Mouse (Mus musculus): ENCODE results near the gene Stpg4. TPM values are rescaled to one million over a fixed set of nuclear protein-coding genes. Genes with fewer than 3 reads are reported as not detected.

The Stpg4 gene
- total RNA-seq, 2 experiments from 2014 or later = not detected

GRCm38 (mm10) chr17:87380681-87381080, 46.9 kb downstream of the Stpg4 start:
- intact Hi-C loops (cut with DNase I) = no loop called here
- DNase-seq (ENCODE audit: low spot score) = no peak

GRCm38 (mm10) chr17:87379821-87380220, 47.7 kb downstream of the Stpg4 start:
- DNase-seq (ENCODE audit: low spot score) = no peak
- intact Hi-C loops (cut with DNase I) = loop anchor here (5.0 kb wide), 1 partner anchor 43 kb away; no protein-coding TSS in a partner anchor

DNA sequence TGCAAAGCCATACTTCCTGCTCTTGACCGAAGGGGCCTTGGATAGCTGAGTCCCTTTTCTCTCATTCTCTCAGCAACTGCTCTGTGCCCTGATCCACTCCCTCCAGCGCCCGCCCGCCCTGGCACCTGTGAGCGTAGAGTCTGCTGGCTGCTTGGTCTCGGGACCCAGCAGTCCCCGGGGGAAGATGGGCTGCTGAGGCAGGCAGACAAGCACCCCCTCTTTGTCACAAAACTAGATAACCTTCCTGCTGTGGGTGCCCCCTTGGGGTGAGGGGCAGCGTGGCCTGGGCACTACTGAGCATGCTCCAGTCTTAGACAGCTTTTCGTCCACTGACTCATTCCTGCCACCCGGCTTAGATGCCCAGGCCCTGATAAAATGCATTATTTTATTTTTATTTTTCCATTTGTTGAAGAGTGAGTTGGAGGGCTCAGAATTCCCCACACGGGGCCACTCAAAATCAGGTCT, 48.3 kb downstream of the Stpg4 start:
- no peak for DNase-seq (ENCODE audit: low spot score)
- intact Hi-C loops (cut with DNase I) = loop anchor here (5.0 kb wide), 1 partner anchor 42 kb away; no protein-coding TSS in a partner anchor

- DNase-seq (ENCODE audit: low spot score) = peak; percentile 37
- intact Hi-C loops (cut with DNase I) = loop anchor here (5.0 kb wide), 1 partner anchor 41 kb away; no protein-coding TSS in a partner anchor
Observed at GRCm38 (mm10) chr17:87378354-87379159, 49.0 kb downstream of the Stpg4 start.

DNA sequence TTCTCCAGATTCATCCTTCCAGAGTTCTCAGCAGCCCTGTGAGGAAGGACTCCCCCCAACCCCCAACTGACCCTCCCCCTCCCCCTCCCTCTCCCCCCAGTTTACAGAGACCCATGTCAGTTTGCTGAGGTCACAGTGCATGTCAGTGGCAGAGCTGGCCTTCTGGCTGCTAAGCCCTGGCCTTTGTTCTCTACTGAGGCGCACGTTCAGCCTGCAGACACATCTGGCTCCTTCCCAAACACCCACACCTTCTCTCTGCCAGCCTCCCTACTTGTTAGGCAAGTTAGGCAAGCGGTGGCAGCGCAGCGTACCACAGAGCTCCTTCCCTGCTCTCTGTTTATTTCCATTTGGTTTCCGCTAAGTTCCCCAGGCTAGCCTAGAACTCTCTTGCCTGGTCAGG, 50.0 kb downstream of the Stpg4 start:
- DNase-seq (ENCODE audit: low spot score) = no peak
- intact Hi-C loops (cut with DNase I) = loop anchor here (5.0 kb wide), 1 partner anchor 40 kb away; no protein-coding TSS in a partner anchor

DNA sequence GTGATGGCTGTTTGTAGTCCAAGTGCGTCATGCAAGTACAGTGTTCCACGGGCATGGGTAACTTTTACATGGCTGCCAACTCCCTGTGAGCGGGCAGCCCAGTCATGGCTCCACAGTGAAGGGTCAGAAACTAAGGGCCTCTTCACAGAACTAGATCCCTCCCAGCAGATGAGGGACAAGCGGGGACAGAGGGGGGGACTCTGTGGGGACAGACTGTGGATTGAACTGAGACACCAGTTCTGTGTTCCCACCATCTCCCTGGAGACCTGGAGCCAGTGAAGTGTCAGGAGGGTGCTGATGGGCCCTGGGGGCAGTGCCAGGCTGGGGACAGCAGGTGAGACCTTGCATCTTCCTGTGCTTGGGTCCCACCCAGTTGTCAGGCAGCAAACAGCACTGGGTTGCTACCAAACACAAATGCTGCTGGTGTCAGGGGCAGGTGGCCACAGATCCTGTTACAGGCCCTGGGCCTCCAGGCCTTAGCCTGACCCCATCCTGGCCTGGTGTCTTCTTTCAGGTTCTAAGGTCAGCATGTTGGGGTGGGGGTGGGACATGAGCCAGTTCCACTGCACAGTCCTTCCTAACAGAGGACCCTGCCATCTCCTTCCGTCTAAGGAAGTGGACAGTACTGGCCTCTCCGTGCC, 50.6 kb downstream of the Stpg4 start:
- no peak for DNase-seq (ENCODE audit: low spot score)
- intact Hi-C loops (cut with DNase I) = loop anchor here (5.0 kb wide), 1 partner anchor 40 kb away; no protein-coding TSS in a partner anchor

DNA sequence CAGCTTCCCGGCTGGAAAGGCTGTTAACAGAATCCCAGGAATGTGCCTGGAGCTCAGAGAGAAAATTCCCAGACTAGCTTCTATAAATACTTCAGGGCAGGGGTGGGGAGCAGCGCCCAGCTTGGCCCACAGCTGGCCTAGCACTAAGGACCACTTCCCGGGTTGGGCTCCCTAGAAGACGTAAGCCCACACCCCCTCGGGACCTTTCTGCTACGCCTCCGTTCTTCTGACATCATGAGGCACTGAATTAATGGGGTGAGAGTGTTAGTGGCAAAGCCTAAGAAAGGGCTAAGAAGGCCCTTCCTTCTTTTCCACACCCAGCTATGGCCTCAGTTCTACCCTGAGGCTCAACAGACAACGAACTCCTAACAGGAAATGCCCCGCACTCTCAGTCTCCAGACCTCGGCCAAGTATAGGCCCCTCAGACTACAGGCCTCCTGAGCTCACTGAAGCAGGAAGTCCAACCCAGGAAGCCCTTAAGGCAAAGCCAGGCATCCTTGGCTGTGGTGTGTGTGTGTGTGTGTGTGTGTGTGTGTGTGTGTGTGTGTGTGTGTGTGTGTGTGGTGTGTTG, 51.5 kb downstream of the Stpg4 start:
- intact Hi-C loops (cut with DNase I) = loop anchor here (5.0 kb wide), 1 partner anchor 39 kb away; no protein-coding TSS in a partner anchor
- no peak for DNase-seq (ENCODE audit: low spot score)

DNA sequence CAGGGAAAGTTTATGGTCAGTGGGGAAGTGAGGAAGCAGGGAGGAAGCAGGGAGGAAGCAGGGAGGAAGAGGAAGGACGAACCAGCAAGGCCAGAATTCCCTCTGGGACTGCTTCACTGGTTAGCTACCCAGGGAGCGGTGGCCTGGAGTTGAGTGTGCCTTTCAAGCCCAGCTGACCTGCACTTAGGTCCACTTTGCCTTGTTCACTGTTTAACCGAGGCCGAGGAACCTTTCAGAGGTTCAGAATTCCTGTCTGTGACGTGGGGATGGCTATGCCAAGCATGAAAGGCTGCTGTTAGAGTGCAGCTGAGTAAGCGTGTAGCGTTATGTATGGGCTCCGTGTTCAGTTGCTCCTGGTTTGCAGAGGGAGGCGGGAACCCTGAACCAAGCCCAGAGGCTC, 54.2 kb downstream of the Stpg4 start:
- intact Hi-C loops (cut with DNase I) = no loop called here
- no peak for DNase-seq (ENCODE audit: low spot score)

GRCm38 (mm10) chr17:87372189-87372588, 55.4 kb downstream of the Stpg4 start:
- intact Hi-C loops (cut with DNase I) = no loop called here

GRCm38 (mm10) chr17:87369270-87369759, 58.2 kb downstream of the Stpg4 start:
- no peak for DNase-seq (ENCODE audit: low spot score)
- intact Hi-C loops (cut with DNase I) = no loop called here

More at GRCm38 (mm10) chr17:87372189-87372588, 55.4 kb downstream of the Stpg4 start:
- no peak for DNase-seq (ENCODE audit: low spot score)

DNA sequence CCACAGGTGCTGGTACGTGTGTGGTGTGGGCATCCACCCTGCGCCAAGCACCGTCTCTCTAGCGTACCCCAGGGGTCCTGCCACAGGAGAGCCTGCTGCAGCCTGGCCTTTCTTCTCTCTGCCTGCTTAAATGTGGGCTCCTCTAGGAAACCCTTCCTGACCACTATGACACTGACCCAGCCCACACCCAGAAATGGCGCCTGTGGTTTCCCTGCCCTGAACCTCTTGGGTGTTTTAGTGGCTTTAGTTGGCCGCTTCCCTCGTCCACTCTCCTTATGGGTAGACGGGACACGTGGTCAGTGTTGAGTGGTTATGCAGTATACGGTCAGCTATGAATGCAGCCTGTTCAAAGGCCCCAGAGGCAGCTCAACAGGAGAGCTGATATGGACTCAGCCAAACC, 59.1 kb downstream of the Stpg4 start:
- DNase-seq (ENCODE audit: low spot score) = no peak
- intact Hi-C loops (cut with DNase I) = no loop called here

DNA sequence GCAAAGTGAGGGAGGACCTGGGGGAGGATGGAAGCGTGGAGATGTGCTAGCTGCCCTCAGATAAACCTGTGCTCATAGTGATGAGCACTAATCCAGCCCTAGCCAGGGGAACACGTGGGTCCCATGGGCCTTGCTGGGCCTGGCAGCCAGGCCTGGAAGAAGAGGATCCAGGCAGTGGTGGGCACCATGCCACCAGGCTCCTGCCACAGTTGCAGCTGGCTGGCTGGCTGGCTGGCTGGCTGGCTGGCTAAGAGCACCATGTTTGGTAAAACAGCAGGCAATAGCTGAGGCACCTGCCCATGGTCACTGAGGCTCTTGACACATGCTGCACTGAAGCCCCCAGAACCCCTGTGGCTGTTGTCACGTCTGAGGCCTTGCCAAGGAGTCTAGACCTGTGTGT, 59.9 kb downstream of the Stpg4 start:
- DNase-seq (ENCODE audit: low spot score) = peak; percentile 56
- intact Hi-C loops (cut with DNase I) = no loop called here

DNA sequence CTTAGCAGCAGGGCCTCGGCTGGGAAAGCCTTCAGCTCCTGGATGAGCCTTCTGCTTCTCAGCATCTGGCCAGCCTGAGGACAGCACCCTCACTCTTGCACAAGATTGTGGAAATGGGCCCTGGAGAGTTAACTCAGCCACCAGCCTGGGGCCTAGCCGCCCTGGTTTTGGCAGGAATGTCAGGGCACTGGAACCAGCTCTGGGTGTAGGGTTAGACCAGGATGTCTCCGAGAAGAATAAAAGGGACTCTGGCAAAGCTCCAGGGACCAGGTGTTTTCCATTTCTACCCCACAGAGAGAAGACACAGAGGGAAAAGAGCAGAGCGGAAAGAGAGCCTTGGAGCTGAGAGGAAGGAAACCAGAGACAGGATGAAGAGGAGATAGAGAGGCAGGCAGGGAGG, 60.3 kb downstream of the Stpg4 start:
- DNase-seq (ENCODE audit: low spot score) = no peak
- intact Hi-C loops (cut with DNase I) = no loop called here

- intact Hi-C loops (cut with DNase I) = no loop called here
Observed at GRCm38 (mm10) chr17:87366520-87366919, 61.0 kb downstream of the Stpg4 start.

GRCm38 (mm10) chr17:87365268-87365667, 62.3 kb downstream of the Stpg4 start:
- intact Hi-C loops (cut with DNase I) = no loop called here
- DNase-seq (ENCODE audit: low spot score) = no peak

More at GRCm38 (mm10) chr17:87366520-87366919, 61.0 kb downstream of the Stpg4 start:
- DNase-seq (ENCODE audit: low spot score) = no peak

DNA sequence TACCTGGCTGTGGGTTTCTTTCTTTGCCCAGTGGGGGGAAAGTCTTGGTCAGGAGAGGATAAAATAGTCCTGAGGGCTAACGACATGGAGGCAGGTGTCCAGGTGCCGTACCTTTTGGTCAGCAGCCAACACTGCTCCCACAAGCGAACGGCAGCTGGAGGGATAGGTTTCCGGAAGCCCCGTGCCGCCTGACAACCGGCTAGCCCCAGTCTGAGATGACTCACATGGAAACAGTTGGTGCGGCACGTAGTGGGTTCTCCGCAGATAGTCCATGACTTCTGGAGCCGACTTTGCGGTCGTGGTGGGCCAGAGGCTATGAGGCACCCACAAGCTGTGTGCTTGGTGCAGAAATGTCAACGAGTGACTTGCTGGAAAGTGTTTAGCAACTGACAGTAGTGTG, 63.4 kb downstream of the Stpg4 start:
- DNase-seq (ENCODE audit: low spot score) = no peak
- intact Hi-C loops (cut with DNase I) = no loop called here

DNA sequence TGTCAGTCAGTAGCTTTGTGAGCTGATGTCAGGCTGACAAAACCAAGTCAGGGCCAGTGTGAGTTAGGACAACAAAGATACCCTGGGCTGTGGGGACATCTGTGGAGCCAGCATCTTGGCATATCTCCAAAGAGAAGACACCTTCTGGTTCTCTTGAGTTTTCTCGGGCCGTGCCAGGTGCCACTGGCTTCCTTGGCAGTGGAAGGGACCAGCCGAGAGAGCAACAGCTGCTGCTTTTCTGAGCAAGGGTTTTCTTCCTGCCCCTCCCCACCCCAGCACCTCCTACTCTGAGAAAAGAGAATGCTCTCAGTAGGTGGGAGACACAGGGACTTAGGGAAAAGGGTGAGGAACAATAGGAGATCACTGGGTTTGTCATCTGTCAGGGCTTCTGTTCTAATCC, 66.4 kb downstream of the Stpg4 start:
- DNase-seq (ENCODE audit: low spot score) = no peak

DNA sequence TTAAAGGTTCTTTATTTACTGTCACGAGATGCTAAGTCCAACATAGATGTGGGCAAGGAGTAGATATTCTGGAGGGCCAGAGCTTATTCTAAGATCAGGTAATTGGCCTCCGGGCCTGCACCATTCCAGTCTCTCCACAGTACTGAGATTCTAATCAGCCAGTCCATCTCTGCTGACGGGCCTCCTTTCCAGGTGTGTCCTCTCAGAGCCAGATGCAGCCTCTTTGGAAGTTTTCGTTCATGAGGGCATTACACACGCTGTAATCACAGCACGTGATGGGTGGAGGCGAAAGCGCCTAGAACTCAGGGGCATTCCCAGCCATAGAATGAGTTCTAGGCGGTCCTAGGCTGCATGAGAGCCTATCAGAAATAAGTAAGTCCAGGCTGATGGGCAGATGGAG, 70.0 kb downstream of the Stpg4 start:
- intact Hi-C loops (cut with DNase I) = no loop called here

More for the DNA sequence above, 66.4 kb downstream of the Stpg4 start:
- intact Hi-C loops (cut with DNase I) = no loop called here

GRCm38 (mm10) chr17:87356261-87356660, 71.3 kb downstream of the Stpg4 start:
- no peak for DNase-seq (ENCODE audit: low spot score)
- intact Hi-C loops (cut with DNase I) = no loop called here

More for the DNA sequence above, 70.0 kb downstream of the Stpg4 start:
- DNase-seq (ENCODE audit: low spot score) = no peak

- intact Hi-C loops (cut with DNase I) = no loop called here
- no peak for DNase-seq (ENCODE audit: low spot score)
Observed at GRCm38 (mm10) chr17:87355456-87355855, 72.1 kb downstream of the Stpg4 start.

Measured in heart, postnatal 25 days (tissue).